Mouse (Mus musculus): ENCODE data around the gene Sorl1. TPM values are rescaled to one million over a fixed set of nuclear protein-coding genes. Genes with fewer than 3 reads are reported as not detected.

The Sorl1 gene
- total and polyA plus RNA-seq, 2 experiments from 2014 or later: 1.1 to 12.9 TPM

DNA sequence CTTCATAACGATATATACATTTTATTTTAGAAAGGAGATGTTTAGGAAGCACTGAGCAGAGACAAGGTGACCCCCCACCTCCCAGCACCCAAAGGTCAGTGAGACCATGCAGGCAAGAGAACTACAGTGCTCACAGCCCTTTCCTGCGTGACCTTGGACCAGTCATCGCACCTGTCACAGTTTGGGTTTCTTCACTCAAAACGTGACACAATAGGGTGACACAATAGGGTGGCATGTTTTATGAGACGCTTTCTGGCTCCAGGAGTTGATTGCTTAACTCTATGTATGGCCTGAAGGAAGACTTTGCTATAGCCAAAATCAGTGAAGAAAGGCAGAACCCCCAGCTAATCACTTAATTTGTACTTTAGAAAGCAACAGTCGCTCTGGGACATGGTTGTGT is 1.7 kb downstream of the Sorl1 start:
- Histone ChIP-seq H3K4me2 (ENCODE audit: low read depth, low read length) (no peak overlapping the region), H3K27me3 (ENCODE audit: control insufficient read depth, insufficient read depth, low read length) (peaks cover 25% of the 10 kb centered on the region; the same call in 1 of the 2 replicates)

DNA sequence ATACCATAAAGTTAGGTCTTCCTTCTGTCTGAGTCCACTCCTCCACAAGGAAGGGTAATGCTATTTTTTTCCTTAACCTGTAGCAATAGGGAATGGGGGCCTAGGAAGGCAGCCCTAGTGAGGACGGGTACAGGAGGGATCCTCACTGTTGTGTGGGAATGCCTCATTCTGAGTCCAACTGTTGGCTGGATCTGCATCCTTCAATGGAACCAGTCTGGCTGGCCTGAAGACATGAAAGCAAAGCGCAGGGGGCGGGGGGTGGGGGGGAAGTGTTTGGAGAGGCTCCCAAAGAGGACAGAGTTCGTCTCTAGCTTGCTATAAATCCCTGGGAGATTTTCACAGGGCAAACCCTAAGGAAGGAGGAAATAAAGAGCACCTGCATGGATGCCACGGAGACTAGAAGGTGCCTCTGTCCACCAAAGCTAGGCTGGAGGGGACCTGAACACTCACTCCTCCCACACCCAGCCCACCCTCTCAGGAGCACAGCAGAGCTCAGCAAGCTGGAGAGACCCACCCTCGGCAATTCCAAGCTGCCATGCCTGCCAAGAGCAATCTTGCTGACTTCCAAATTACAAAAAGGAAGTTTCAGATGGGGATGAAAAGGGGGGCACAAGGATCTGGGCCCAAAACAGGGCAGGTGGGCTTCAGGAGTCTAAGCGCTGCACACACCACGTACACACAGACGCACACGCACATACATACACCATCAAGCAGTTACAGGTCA is 2.3 kb downstream of the Sorl1 start:
- WGBS: 81% methylated on average over 10 of the region's 10 CpGs
- H3K9me3 ChIP-seq (replicated peaks; ENCODE audit: control insufficient read depth, low read length): no peaks in the 10 kb centered on the region
- H3K4me1 ChIP-seq (ENCODE audit: control insufficient read depth, insufficient read depth): no peaks in the 10 kb centered on the region; the same call in 1 of the 2 replicates
- DNase-seq (ENCODE audit: low spot score): no peak
- no peak overlapping the region for H3K4me2 ChIP-seq (ENCODE audit: low read depth, low read length)
- H3K9ac ChIP-seq (replicated peaks; ENCODE audit: low read depth, low read length): no peak overlapping the region
- no peaks in the 10 kb centered on the region for H3K36me3 ChIP-seq (replicated peaks; ENCODE audit: control insufficient read depth, insufficient read depth, low read length)
- peaks cover 25% of the 10 kb centered on the region; the same call in 1 of the 2 replicates for H3K27me3 ChIP-seq (ENCODE audit: control insufficient read depth, insufficient read depth, low read length)
- H3K27ac ChIP-seq (ENCODE audit: low read depth): no peak overlapping the region
- no peak for ATAC-seq (ENCODE audit: insufficient read depth, low read depth)
- TF ChIP-seq CTCF (IDR thresholded peaks at IDR 0.05; ENCODE audit: low read depth) (no peak), EP300 (IDR thresholded peaks at IDR 0.05; ENCODE audit: low read depth) (no peak)
- no peak overlapping the region for H3K4me3 ChIP-seq (ENCODE audit: low read depth, low read length)

More for the DNA sequence above, 1.7 kb downstream of the Sorl1 start:
- DNase-seq (ENCODE audit: low spot score) (no peak), ATAC-seq (ENCODE audit: insufficient read depth, low read depth) (no peak)
- Histone ChIP-seq H3K9ac (replicated peaks; ENCODE audit: low read depth, low read length) (no peak overlapping the region), H3K4me1 (ENCODE audit: control insufficient read depth, insufficient read depth) (no peaks in the 10 kb centered on the region; the same call in 1 of the 2 replicates), H3K36me3 (replicated peaks; ENCODE audit: control insufficient read depth, insufficient read depth, low read length) (no peaks in the 10 kb centered on the region), H3K27ac (ENCODE audit: low read depth) (no peak overlapping the region), H3K9me3 (replicated peaks; ENCODE audit: control insufficient read depth, low read length) (no peaks in the 10 kb centered on the region), H3K4me3 (ENCODE audit: low read depth, low read length) (no peak overlapping the region)
- WGBS: 85% methylated on average over 6 of the region's 6 CpGs
- TF ChIP-seq CTCF (IDR thresholded peaks at IDR 0.05; ENCODE audit: low read depth) (no peak), EP300 (IDR thresholded peaks at IDR 0.05; ENCODE audit: low read depth) (no peak)

DNA sequence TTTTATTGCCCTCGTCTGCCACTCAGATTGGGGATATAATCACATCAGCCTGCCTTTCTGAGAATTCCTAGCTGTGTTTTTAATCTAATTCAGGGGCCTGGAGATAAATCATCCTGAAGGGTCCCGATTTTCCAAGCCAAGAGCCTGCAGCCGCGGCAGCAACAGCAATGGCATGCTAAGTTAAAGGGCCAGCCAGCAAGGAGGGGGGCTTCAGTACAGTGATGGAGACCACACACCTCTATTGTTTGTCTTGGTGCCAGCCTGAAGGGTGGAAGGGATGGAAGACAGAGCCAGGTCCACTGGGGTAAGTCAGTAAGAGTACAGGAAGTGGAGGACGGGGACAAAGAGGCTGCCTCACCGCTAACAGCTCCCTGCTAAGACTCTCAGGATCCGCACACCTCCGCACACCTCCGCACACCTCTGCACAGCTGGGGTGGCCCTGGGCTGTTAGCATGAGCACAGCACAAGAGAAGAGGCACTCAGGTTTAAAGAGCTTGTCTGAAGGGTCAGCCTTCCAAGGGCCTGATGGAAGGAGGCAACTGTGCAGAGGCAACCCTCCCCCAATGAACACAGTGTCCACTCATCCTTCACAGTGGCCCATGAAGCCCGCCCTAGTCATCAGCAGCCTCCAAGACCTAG is 7.6 kb downstream of the Sorl1 start:
- H3K4me2 ChIP-seq (ENCODE audit: low read depth, low read length): no peak overlapping the region
- H3K27ac ChIP-seq (ENCODE audit: low read depth): no peak overlapping the region
- no peak overlapping the region for H3K9ac ChIP-seq (replicated peaks; ENCODE audit: low read depth, low read length)
- TF ChIP-seq EP300 (IDR thresholded peaks at IDR 0.05; ENCODE audit: low read depth): no peak
- no peak for TF ChIP-seq CTCF (IDR thresholded peaks at IDR 0.05; ENCODE audit: low read depth)
- H3K4me3 ChIP-seq (ENCODE audit: low read depth, low read length): no peak overlapping the region
- no peaks in the 10 kb centered on the region for H3K27me3 ChIP-seq (ENCODE audit: control insufficient read depth, insufficient read depth, low read length)
- H3K9me3 ChIP-seq (replicated peaks; ENCODE audit: control insufficient read depth, low read length): no peaks in the 10 kb centered on the region
- ATAC-seq (ENCODE audit: insufficient read depth, low read depth) (no peak), DNase-seq (ENCODE audit: low spot score) (no peak)
- no peaks in the 10 kb centered on the region for H3K36me3 ChIP-seq (replicated peaks; ENCODE audit: control insufficient read depth, insufficient read depth, low read length)
- H3K4me1 ChIP-seq (ENCODE audit: control insufficient read depth, insufficient read depth): no peaks in the 10 kb centered on the region
- 76% methylated on average over 10 of the region's 10 CpGs for WGBS

DNA sequence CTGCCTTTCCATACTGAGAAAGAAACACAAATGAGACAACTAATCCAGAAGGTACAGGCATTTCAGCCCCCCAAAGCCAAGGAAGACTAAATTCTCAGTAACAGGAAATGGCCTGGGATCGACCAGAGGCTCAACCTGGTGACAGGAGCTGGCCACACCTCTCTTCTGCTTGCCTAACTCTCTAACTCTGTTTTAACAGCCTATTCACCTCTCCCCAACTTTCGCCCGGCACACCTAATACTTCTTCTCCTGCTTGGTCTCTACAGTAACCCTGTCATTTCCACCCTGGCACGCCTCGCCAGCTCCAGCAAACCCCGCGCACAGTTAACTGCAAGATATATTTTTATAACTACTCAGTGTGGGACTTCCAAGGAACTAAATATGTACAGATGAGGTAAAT is 9.0 kb downstream of the Sorl1 start:
- Histone ChIP-seq H3K27ac (ENCODE audit: low read depth) (no peak overlapping the region), H3K4me2 (ENCODE audit: low read depth, low read length) (no peak overlapping the region), H3K9ac (replicated peaks; ENCODE audit: low read depth, low read length) (no peak overlapping the region), H3K36me3 (replicated peaks; ENCODE audit: control insufficient read depth, insufficient read depth, low read length) (no peaks in the 10 kb centered on the region), H3K4me1 (ENCODE audit: control insufficient read depth, insufficient read depth) (no peaks in the 10 kb centered on the region; the same call in 1 of the 2 replicates), H3K27me3 (ENCODE audit: control insufficient read depth, insufficient read depth, low read length) (no peaks in the 10 kb centered on the region), H3K4me3 (ENCODE audit: low read depth, low read length) (no peak overlapping the region), H3K9me3 (replicated peaks; ENCODE audit: control insufficient read depth, low read length) (no peaks in the 10 kb centered on the region)
- no peak for ATAC-seq (ENCODE audit: insufficient read depth, low read depth)
- 78% methylated on average over 7 of the region's 7 CpGs for WGBS
- no peak for DNase-seq (ENCODE audit: low spot score)
- TF ChIP-seq CTCF (IDR thresholded peaks at IDR 0.05; ENCODE audit: low read depth): no peak
- TF ChIP-seq EP300 (IDR thresholded peaks at IDR 0.05; ENCODE audit: low read depth): no peak

DNA sequence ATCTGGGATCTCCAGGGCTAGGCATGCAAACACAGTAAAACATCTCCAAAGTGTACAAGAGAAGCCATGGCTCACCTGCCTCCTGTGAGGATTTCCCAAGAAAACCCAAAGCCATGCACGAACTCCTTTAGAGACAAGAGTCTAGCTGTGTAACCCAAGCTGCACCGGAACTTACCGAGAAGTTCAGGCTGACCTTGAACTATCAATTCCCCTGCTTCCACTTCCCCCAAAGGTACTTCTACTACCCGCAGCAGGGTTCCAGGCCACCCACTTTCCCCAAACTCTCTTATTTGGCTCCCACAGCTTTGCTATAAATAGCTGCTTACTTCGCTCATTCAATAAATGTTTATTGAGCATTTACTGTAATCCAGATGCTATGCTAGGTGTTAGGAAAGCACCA is 10.8 kb downstream of the Sorl1 start:
- Histone ChIP-seq H3K4me3 (ENCODE audit: low read depth, low read length) (no peak overlapping the region), H3K4me1 (ENCODE audit: control insufficient read depth, insufficient read depth) (no peaks in the 10 kb centered on the region; the same call in 1 of the 2 replicates), H3K9me3 (replicated peaks; ENCODE audit: control insufficient read depth, low read length) (no peaks in the 10 kb centered on the region), H3K9ac (replicated peaks; ENCODE audit: low read depth, low read length) (no peak overlapping the region), H3K27me3 (ENCODE audit: control insufficient read depth, insufficient read depth, low read length) (no peaks in the 10 kb centered on the region), H3K36me3 (replicated peaks; ENCODE audit: control insufficient read depth, insufficient read depth, low read length) (no peaks in the 10 kb centered on the region), H3K4me2 (ENCODE audit: low read depth, low read length) (no peak overlapping the region), H3K27ac (ENCODE audit: low read depth) (no peak overlapping the region)
- DNase-seq (ENCODE audit: low spot score) (no peak), ATAC-seq (ENCODE audit: insufficient read depth, low read depth) (no peak)
- TF ChIP-seq EP300 (IDR thresholded peaks at IDR 0.05; ENCODE audit: low read depth) (no peak), CTCF (IDR thresholded peaks at IDR 0.05; ENCODE audit: low read depth) (no peak)
- WGBS: 75% methylated on average over 5 of the region's 5 CpGs

Data from heart, postnatal 0 days (tissue).